Mouse (Mus musculus) ovary, adult 18-20 months (tissue): ENCODE results near the gene Rabep1.
"Not testable (repeated sequence)": the region's sequence is repeated elsewhere in the genome, so short reads cannot be mapped to it uniquely, and the experiment has no call there.

ENCODE experiments used
- DNase-seq: peaks from one replicate; pipeline ENCODE4 v3.0.0; 2022; ENCODE audit warnings: low spot score, mixed read lengths

Rabep1 gene

GRCm38 (mm10) chr11:70831201-70831600 lies 13.4 kb upstream of the Rabep1 start:
- no peak for DNase-seq

GRCm38 (mm10) chr11:70833408-70833807 lies 11.2 kb upstream of the Rabep1 start:
- no peak for DNase-seq

- DNase-seq = no peak
Observed at GRCm38 (mm10) chr11:70833831-70834230, 10.7 kb upstream of the Rabep1 start.

GRCm38 (mm10) chr11:70835381-70835831 lies 9.2 kb upstream of the Rabep1 start:
- DNase-seq = no peak

- no peak for DNase-seq
Observed at GRCm38 (mm10) chr11:70837031-70837430, 7.5 kb upstream of the Rabep1 start.

- no peak for DNase-seq
Observed at GRCm38 (mm10) chr11:70838610-70839009, 6.0 kb upstream of the Rabep1 start.

- no peak for DNase-seq
Observed at GRCm38 (mm10) chr11:70842983-70843382, 1.6 kb upstream of the Rabep1 start.

GRCm38 (mm10) chr11:70843701-70844551 lies 652 bp upstream of the Rabep1 start:
- no peak for DNase-seq

GRCm38 (mm10) chr11:70845457-70845978 lies 940 bp downstream of the Rabep1 start:
- DNase-seq = no peak

GRCm38 (mm10) chr11:70846029-70846428 lies 1.5 kb downstream of the Rabep1 start:
- DNase-seq = no peak

- no peak for DNase-seq
Observed at GRCm38 (mm10) chr11:70860371-70860770, 15.8 kb downstream of the Rabep1 start.

GRCm38 (mm10) chr11:70863204-70863603 lies 18.6 kb downstream of the Rabep1 start:
- not testable (repeated sequence) for DNase-seq

- no peak for DNase-seq
Observed at GRCm38 (mm10) chr11:70865223-70865622, 20.6 kb downstream of the Rabep1 start.

- DNase-seq = no peak
Observed at GRCm38 (mm10) chr11:70869263-70869662, 24.7 kb downstream of the Rabep1 start.

GRCm38 (mm10) chr11:70869811-70870210 lies 25.2 kb downstream of the Rabep1 start:
- DNase-seq = peak; percentile 17

GRCm38 (mm10) chr11:70870407-70870806 lies 25.8 kb downstream of the Rabep1 start:
- peak; percentile 85 for DNase-seq

GRCm38 (mm10) chr11:70871110-70871509 lies 26.5 kb downstream of the Rabep1 start:
- no peak for DNase-seq

GRCm38 (mm10) chr11:70871766-70872330 lies 27.3 kb downstream of the Rabep1 start:
- DNase-seq = peak; percentile 61

GRCm38 (mm10) chr11:70873846-70874613 lies 29.5 kb downstream of the Rabep1 start:
- DNase-seq = no peak

GRCm38 (mm10) chr11:70877670-70878069 lies 33.1 kb downstream of the Rabep1 start:
- no peak for DNase-seq

GRCm38 (mm10) chr11:70882905-70883430 lies 38.4 kb downstream of the Rabep1 start:
- no peak for DNase-seq

GRCm38 (mm10) chr11:70890643-70891042 lies 46.1 kb downstream of the Rabep1 start:
- DNase-seq = no peak
